Mouse (Mus musculus) embryonic facial prominence, embryonic 10.5 days (tissue): ENCODE data around the gene Itpr2. TPM values are rescaled to one million over a fixed set of nuclear protein-coding genes. Genes with fewer than 3 reads are reported as not detected.
"Not testable (repeated sequence)": the region's sequence is repeated elsewhere in the genome, so short reads cannot be mapped to it uniquely, and the experiment has no call there.

Experiments used
- DNase-seq: peaks from one replicate; pipeline ENCODE4 v3.0.0-alpha.2; 2017; ENCODE audit warnings: low spot score
- H3K27ac ChIP-seq: fragments of 300-500 bp; sonication (generic); replicated peaks from 2 replicates; pipeline ENCODE4 v1.5.1; 2016; ENCODE audit warnings: mild to moderate bottlenecking
- H3K27me3 ChIP-seq: fragments of 300-500 bp; sonication (generic); replicated peaks from 2 replicates; pipeline ENCODE4 v1.6.1; 2016; ENCODE audit warnings: low read depth, mild to moderate bottlenecking; ENCODE audit not compliant: poor library complexity, severe bottlenecking
- H3K36me3 ChIP-seq: fragments of 300-500 bp; sonication (generic); replicated peaks from 2 replicates; pipeline ENCODE4 v1.6.1; 2016; ENCODE audit warnings: mild to moderate bottlenecking, moderate library complexity
- H3K4me1 ChIP-seq: fragments of 300-500 bp; sonication (generic); 2 replicates; pipeline ENCODE4 v1.6.1; 2016
- H3K4me3 ChIP-seq: fragments of 300-500 bp; sonication (generic); 2 replicates; pipeline ENCODE4 v1.5.1; 2016; ENCODE audit warnings: mild to moderate bottlenecking, moderate library complexity
- H3K9me3 ChIP-seq: fragments of 300-500 bp; sonication (generic); 2 replicates; pipeline ENCODE4 v1.6.1; 2016; ENCODE audit warnings: mild to moderate bottlenecking
- WGBS: fragments of 180-500 bp; shearing (Covaris S2); methylation state at CpG from one replicate; pipeline ENCODE4 v1.1.7; 2016; 5-methylcytosine and 5-hydroxymethylcytosine counted together
- polyA plus RNA-seq: library from polyadenylated mRNA; unstranded; fragments of >200 nt; fragmentation: Nextera tagmentation; extraction: Ambion mirVana; gene quantifications from 2 replicates; pipeline ENCODE4 v1.2.1, GENCODE M21; 2016

The Itpr2 gene
- polyA plus RNA-seq, 1 experiment from 2014 or later: 4.5 TPM

DNA sequence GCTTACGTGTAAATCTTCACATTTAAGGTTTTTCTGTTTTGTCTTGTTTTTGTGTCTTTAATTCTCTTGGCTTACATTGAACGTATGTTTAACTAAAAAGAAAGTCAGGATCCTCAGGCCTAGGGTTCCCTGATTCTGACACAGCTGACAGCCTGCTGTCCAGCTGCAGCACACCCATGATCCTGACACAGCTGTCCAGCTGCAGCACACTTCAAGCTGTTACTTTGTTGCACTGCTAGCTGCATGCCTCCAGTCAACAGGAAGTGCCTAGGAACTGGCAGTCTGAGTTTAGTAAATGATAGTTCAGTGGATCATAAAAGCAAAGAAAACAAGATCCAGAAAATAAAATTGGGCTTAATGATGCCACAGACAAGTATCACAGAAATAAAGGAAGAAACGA is 21.1 kb downstream of the Itpr2 start:
- 78% methylated on average over 3 of the region's 3 CpGs for WGBS
- DNase-seq: no peak
- no peak overlapping the region for H3K4me3 ChIP-seq
- H3K27me3 ChIP-seq: no peaks in the 10 kb centered on the region
- H3K9me3 ChIP-seq: no peaks in the 10 kb centered on the region
- peaks cover 26% of the 10 kb centered on the region for H3K4me1 ChIP-seq
- H3K36me3 ChIP-seq: no peaks in the 10 kb centered on the region
- H3K27ac ChIP-seq: no peak overlapping the region

DNA sequence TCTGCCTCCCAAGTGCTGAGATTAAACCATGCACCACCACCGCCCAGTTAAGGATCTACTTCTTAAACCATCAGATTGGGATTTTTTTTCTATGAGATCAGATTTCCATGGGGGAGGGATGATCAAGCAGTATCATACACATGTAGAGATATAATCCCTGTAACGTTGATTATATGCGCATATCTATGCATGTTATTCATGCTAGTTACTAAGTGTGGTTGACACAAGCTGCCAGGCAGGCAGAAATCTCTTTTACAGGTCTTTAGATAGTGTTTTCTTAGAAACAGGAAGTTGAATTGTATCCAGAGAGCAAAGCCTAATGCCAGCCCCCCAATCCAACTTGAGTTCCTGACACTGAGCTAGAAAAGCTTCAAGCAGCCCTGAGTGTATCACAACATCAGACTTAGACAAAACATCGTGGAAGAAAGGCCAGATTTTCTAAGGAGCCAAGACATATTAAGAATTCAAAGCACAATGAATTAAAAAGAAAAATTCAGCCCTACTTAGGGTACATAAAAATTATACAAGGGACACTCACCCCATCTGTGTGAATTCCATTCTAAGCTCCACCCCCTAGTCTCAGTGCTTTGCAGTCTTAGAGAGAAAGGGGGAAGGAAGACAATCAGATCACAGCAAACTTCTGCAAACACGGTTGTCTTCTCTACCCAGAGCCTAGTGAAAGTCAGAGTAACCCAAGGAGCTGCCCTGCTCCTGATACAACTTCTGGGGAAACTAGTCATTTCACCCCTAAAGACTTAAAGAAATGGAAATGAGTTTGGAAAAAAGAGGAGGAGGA is 22.9 kb downstream of the Itpr2 start:
- DNase-seq: no peak
- no peaks in the 10 kb centered on the region for H3K36me3 ChIP-seq
- H3K4me3 ChIP-seq: no peak overlapping the region
- H3K9me3 ChIP-seq: no peaks in the 10 kb centered on the region
- no peak overlapping the region for H3K27ac ChIP-seq
- peaks cover 26% of the 10 kb centered on the region for H3K4me1 ChIP-seq
- WGBS: 84% methylated on average over 5 of the region's 5 CpGs
- H3K27me3 ChIP-seq: no peaks in the 10 kb centered on the region

DNA sequence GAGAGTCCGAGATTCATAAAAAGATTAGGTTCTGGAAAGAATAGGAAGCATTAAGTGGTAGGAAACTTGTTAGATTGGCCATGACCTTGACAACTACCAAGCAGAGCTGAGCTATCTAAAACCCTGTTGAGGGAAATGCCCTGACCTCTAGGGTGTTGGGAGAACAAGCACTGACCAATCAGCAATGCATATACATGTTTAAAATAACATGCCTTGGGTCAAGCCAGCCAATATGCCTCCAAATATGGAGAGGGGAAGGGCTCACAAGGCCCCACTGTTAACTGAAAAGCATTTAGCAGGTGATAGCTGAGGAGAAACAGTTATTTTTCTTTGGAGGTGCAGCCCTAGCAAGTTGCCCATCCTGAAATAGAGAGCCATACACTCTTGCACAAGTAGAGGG is 25.2 kb downstream of the Itpr2 start:
- H3K27ac ChIP-seq: no peak overlapping the region
- no peaks in the 10 kb centered on the region for H3K9me3 ChIP-seq
- peaks cover 20% of the 10 kb centered on the region for H3K4me1 ChIP-seq
- no peaks in the 10 kb centered on the region for H3K36me3 ChIP-seq
- WGBS: 81% methylated on average over 1 of the region's 1 CpGs
- no peaks in the 10 kb centered on the region for H3K27me3 ChIP-seq
- DNase-seq: no peak
- no peak overlapping the region for H3K4me3 ChIP-seq

DNA sequence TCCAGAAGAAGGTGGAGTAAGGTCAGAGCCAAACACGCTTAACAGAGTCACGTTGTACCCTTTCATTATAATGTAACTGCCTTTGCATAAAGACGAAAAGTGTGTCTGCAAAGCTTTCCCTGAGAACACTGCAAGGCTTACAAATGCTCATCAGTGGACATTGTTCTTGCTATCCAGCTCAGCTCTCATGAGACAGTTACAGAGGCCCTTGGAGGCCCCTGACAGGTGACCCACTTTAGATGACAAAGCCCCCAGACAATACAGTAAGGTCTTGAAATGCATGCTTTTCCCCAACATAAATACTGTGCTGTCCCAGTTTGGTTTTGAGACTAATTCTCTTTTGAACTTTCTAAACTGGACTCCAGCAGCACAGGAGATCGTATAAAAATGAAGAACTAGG is 27.9 kb downstream of the Itpr2 start:
- Histone ChIP-seq H3K27me3 (no peaks in the 10 kb centered on the region), H3K36me3 (no peaks in the 10 kb centered on the region), H3K9me3 (no peaks in the 10 kb centered on the region), H3K4me1 (peaks cover 11% of the 10 kb centered on the region; the same call in 1 of the 2 replicates), H3K27ac (no peak overlapping the region), H3K4me3 (no peak overlapping the region)
- DNase-seq: no peak
- 85% methylated on average over 4 of the region's 4 CpGs for WGBS

DNA sequence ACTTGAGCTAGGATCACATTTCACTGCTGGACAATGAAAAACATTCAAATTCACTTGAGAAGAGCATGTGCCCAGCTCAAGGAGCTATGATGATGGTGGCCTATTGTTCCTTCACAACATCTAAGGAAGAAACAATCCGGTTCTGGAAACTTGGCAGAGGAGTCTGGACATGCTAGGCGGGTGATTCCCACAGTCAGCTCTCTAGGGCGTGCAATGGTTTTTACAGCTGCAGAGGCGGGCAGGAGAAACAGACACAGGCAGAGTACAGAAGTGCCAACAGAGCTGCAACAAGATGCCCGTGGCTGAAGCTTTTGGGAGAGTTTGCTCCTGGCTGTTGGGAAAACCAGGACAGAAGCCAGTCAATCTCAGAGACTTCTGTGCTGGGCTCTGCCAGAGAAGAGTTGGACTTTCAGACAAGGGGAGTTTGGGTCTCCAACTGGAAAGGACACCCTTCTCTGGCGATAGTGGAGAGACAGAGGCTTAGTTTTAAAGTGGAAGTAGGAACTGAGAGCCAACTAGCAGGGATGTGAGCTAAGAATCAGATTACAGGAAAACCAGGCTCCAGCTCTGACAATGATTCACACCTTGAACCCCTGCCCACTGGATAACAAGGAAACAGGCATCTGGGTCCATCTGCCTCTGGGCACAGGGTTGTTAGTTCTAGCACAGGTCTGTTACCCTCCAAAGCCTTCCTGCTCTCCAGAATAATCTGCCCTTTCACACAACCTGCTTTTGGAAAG is 28.6 kb downstream of the Itpr2 start:
- H3K4me1 ChIP-seq: peaks cover 19% of the 10 kb centered on the region
- no peak overlapping the region for H3K27ac ChIP-seq
- H3K27me3 ChIP-seq: no peaks in the 10 kb centered on the region
- H3K36me3 ChIP-seq: no peaks in the 10 kb centered on the region
- H3K9me3 ChIP-seq: no peaks in the 10 kb centered on the region
- H3K4me3 ChIP-seq: no peak overlapping the region
- 84% methylated on average over 6 of the region's 6 CpGs for WGBS
- DNase-seq: no peak

DNA sequence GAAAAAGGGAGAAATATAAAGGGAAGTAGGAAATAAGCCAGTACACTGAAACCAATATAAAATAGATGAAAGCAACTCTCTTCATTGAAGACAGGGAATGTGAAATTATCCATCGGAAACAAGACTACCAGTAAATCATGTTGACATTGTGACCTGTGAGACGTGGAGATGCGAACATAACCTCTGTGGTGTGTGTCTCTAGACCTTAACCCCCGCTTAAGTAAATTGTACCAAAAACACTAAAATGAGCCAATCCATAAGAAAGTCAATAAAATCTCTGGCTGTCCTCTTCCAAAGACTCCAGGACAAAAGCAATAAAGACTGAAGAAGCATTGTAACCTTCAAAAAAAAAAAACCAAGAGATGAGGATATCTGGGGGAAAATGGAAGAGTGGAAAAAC is 31.6 kb downstream of the Itpr2 start:
- Histone ChIP-seq H3K27ac (no peak overlapping the region), H3K9me3 (no peaks in the 10 kb centered on the region), H3K4me1 (peaks cover 23% of the 10 kb centered on the region), H3K27me3 (no peaks in the 10 kb centered on the region), H3K4me3 (no peak overlapping the region), H3K36me3 (no peaks in the 10 kb centered on the region)
- DNase-seq: no peak
- 78% methylated on average over 4 of the region's 4 CpGs for WGBS

DNA sequence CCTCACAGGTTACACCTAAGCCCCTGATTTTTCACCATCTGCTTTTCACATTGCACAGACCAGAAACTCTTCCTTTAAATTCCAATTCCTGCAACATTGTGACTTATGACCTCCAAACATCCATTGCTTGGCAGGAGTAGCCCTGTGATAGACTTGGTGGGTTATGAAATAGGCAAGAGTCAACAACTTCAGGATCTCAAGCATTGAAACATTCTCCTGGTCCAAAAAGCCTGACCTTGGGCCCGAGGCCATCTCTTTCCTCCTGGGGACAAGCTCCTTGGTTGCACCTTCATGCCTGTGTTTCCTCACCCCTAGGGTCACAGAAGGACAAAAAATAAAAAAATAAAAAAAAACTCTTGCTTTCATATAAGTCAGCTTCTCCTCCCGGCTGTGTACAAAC is 32.1 kb downstream of the Itpr2 start:
- Histone ChIP-seq H3K27ac (no peak overlapping the region), H3K4me3 (no peak overlapping the region), H3K4me1 (peaks cover 23% of the 10 kb centered on the region), H3K36me3 (no peaks in the 10 kb centered on the region), H3K9me3 (no peaks in the 10 kb centered on the region), H3K27me3 (no peaks in the 10 kb centered on the region)
- DNase-seq: no peak
- 81% methylated on average over 2 of the region's 2 CpGs for WGBS

DNA sequence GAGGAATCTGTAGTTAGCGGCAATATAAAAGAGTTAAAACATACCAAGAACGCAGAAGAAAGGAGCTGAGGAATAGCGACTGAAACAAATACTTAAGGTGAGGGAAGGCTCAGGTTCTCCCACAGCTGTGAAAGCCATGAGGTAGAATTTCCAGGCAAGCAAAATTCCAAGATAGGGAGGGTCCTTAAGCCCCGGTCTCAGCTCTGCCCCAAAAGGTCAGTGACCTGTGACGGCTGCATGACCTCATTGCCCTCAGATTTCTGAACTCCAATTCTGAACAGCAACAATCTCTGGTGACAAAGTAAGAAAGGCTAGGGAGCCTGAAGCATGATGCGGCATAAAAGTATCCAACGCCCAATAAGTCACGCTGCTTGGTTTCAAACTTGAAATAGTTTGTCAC is 33.7 kb downstream of the Itpr2 start:
- Histone ChIP-seq H3K4me1 (peaks cover 18% of the 10 kb centered on the region), H3K4me3 (no peak overlapping the region), H3K27me3 (no peaks in the 10 kb centered on the region), H3K36me3 (no peaks in the 10 kb centered on the region), H3K27ac (no peak overlapping the region), H3K9me3 (no peaks in the 10 kb centered on the region)
- peak; percentile 53 for DNase-seq
- 36% methylated on average over 8 of the region's 8 CpGs for WGBS

DNA sequence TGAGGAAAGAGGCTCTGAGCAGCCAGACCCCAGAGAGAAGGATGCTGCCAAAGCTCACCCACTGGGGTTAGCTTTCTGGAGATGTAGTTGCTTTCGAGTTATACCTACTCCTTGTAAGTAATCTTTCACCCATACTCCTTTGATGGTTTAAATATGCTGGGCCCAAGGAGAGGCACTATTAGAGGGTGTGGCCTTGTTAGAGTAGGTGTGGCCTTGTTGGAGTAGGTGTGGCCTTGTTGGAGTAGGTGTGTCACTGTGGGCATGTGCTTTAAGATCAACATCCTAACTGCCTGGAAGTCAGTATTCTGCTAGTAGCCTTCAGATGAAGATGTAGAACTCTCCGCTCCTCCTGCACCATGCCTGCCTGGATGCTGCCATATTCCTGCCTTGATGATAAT is 37.4 kb downstream of the Itpr2 start:
- H3K4me1 ChIP-seq: peaks cover 16% of the 10 kb centered on the region
- not testable (repeated sequence) for H3K27ac ChIP-seq, H3K36me3 ChIP-seq, H3K4me3 ChIP-seq, DNase-seq, H3K27me3 ChIP-seq, H3K9me3 ChIP-seq
- WGBS: 96% methylated on average over 2 of the region's 2 CpGs

DNA sequence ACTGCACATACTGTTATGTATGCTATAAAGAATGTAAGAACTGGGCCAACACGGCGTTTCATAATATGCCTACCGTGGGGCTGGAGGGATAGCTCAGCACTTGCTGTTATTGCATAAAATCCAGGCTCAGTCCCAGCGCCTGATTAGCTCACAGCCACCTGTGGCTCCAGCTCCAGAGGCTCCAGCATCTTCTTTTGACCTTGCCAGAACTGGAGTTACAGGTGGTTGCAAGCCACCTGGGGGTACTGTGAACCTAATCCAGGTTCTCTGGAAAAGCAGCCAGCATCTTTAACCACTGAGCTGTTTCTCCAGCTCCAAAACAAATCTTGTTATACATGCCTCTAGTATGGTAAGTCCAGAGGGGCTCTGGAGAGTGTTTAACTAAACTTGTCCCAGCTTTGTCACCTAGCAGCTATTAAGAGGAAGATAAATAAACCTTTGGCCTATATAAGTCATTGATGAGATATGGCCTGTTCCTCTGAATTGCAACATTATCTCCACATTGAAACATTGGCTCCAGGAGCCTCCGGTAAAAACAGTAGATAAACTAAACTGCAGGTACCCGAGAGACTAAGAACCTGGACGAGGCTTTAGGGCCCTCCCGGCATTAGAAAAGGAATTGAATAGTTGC is 37.9 kb downstream of the Itpr2 start:
- H3K36me3 ChIP-seq: no peaks in the 10 kb centered on the region
- no peak overlapping the region for H3K4me3 ChIP-seq
- H3K27ac ChIP-seq: no peak overlapping the region
- H3K27me3 ChIP-seq: no peaks in the 10 kb centered on the region
- no peaks in the 10 kb centered on the region for H3K9me3 ChIP-seq
- DNase-seq: no peak
- H3K4me1 ChIP-seq: peaks cover 15% of the 10 kb centered on the region
- WGBS: 84% methylated on average over 8 of the region's 8 CpGs

DNA sequence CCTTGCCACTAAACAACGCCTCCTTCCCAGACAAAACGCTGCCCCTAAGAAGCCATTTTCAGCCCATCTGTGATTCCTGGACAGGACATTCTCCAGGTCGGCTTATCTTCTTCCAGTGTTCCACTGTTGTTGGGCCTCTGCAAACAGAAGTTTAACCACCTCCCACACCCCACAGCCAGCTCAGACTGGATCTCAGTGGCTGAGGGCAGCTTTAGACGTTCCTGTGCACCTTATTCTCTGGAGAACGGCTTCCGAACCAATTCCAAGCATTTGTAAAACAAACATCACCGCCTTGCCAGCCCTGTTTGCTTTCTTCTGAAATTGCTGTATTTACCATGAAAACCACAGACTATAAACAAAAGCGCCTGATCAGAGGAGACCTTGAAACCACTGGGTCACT is 41.1 kb downstream of the Itpr2 start:
- Histone ChIP-seq H3K9me3 (no peaks in the 10 kb centered on the region), H3K4me1 (0 out of 2 replicates have a peak, but pooled peaks cover 4% of the 10 kb centered on the region), H3K27ac (no peak overlapping the region), H3K27me3 (no peaks in the 10 kb centered on the region), H3K36me3 (no peaks in the 10 kb centered on the region), H3K4me3 (no peak overlapping the region)
- WGBS: 77% methylated on average over 8 of the region's 8 CpGs
- no peak for DNase-seq

DNA sequence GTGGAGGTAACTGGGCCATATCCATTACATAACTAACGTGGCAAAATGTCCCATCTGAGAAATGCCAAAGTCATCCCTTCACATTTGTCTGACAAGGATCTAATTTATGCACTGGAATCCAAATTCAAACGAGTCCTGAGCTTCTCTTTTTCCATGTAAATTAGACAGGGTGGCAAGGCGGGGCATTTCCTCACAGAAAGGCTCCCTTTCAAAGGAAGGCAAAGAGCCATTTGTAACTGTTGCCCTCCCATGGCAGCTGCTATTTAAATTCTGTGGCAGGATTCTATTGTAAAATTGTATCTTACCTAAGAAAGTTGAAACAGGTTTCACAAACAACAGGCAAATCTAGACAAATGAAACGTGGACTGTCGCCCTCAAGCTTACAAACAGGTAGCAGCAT is 43.6 kb downstream of the Itpr2 start:
- 47% methylated on average over 5 of the region's 5 CpGs for WGBS
- Histone ChIP-seq H3K9me3 (no peaks in the 10 kb centered on the region), H3K27ac (no peak overlapping the region), H3K4me3 (no peak overlapping the region), H3K4me1 (0 out of 2 replicates have a peak, but pooled peaks cover 4% of the 10 kb centered on the region), H3K36me3 (no peaks in the 10 kb centered on the region), H3K27me3 (no peaks in the 10 kb centered on the region)
- no peak for DNase-seq

DNA sequence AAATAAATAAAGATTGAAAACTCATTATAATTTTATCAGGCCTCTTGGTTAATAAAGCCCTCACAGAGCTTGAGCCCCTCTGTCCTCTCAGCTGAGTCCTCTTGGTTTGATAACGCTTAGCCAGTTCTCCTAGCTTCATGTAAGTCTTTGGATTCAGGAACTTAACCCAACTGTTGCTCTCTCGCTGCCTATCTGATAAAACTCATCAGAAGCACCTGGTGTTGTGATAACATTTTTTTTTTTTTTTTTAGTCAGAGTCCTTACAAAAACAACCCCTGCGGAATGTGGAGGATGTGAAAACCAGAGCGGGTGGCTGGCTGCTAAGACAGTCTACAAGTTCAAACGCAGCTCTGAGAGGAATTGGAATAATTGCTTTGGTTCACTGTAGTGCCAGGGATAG is 45.3 kb downstream of the Itpr2 start:
- no peaks in the 10 kb centered on the region for H3K36me3 ChIP-seq
- H3K4me3 ChIP-seq: no peak overlapping the region
- 79% methylated on average over 5 of the region's 5 CpGs for WGBS
- H3K4me1 ChIP-seq: 0 out of 2 replicates have a peak, but pooled peaks cover 4% of the 10 kb centered on the region
- H3K27ac ChIP-seq: no peak overlapping the region
- H3K9me3 ChIP-seq: no peaks in the 10 kb centered on the region
- DNase-seq: no peak
- H3K27me3 ChIP-seq: no peaks in the 10 kb centered on the region
